Mouse (Mus musculus): ENCODE results near the gene Tshz2.

The Tshz2 gene

DNA sequence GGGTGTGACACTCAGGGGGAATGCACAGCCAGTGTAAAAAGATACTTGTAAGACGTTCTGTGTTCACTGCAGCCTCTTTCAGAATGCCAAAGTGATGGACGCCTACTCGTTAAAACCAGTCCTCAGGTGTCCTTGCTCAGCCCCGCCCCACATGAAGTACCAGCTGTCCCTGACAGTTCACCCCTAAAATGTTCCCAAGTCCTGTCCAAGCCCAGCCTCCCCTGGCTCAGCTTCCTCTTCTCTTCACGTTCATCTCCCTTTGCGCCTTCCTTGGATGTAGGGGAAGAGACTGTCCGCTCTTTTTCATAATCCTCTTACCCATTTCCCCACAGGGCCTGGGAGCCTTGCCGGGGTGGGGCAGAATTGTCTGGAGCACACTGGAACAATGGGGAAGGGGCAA lies 374.0 kb downstream of the Tshz2 start:
- DNase-seq (ENCODE audit: low read depth, low spot score) = no peak

GRCm38 (mm10) chr2:170007426-170007958 lies 374.7 kb downstream of the Tshz2 start:
- no peak for DNase-seq (ENCODE audit: low read depth, low spot score)

- DNase-seq (ENCODE audit: low read depth, low spot score) = no peak
Observed at GRCm38 (mm10) chr2:170009729-170010128, 376.9 kb downstream of the Tshz2 start.

DNA sequence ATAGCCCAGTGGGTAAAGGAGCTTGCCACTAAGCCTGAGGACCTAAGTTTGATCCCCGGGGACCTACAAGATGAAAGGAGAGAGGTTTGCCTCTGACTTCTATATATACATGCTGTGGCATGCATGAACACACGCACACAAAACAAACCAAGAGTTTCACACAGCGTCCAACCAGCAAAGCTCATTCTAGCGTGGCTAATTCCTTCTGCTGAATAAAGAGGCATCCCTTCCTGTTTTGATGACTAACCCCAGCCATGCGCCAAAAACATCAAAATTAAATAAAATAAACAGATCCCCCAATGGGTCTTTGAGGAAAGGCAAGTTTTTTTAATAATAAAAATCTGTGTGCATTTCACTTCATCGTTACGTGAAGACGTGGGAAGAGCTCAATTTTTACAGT lies 379.0 kb downstream of the Tshz2 start:
- no peak for DNase-seq (ENCODE audit: low read depth, low spot score)

GRCm38 (mm10) chr2:170017302-170017701 lies 384.5 kb downstream of the Tshz2 start:
- DNase-seq (ENCODE audit: low read depth, low spot score) = no peak

GRCm38 (mm10) chr2:170017926-170018325 lies 385.1 kb downstream of the Tshz2 start:
- no peak for DNase-seq (ENCODE audit: low read depth, low spot score)

DNA sequence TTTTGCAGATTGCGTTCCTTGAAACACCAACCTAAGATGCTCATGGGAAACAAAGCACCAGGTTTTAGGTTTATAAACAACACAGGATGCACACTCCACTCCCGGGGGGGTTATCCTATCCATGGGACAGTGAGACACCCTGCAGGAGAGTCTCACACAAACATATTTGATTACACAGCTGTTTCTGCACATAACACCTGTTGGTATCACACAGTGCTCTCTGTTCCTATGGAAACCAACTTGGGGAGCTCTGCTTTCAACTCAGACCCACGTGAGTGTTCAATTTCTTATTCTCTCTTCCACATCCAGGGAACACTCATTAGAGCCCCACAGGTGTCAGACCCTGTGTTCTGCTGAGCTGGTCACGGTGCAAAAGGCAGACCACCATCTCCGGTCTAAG lies 390.1 kb downstream of the Tshz2 start:
- no peak for DNase-seq (ENCODE audit: low read depth, low spot score)

GRCm38 (mm10) chr2:170023741-170024140 lies 390.9 kb downstream of the Tshz2 start:
- DNase-seq (ENCODE audit: low read depth, low spot score) = no peak

DNA sequence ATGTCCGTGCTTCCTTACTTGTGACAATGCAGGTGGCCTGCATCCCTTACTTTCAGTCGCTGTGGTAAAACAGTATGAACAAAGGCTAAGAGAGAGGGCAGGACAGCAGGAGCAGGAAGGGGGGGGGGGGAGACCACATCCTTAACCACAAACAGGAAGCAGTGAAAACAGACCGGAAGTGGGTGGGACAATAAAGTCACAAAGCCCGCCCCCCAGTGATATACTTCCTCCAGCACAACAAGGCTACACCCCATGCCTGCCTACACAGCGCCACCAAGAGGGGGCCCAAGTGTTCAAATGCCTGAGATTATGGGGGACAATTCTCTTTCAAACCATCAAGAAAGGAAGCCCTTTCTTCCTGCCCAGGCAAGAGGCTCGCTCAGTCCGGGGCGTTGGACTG lies 392.1 kb downstream of the Tshz2 start:
- DNase-seq (ENCODE audit: low read depth, low spot score) = peak; percentile 74

- DNase-seq (ENCODE audit: low read depth, low spot score) = no peak
Observed at GRCm38 (mm10) chr2:170025896-170026295, 393.1 kb downstream of the Tshz2 start.

DNA sequence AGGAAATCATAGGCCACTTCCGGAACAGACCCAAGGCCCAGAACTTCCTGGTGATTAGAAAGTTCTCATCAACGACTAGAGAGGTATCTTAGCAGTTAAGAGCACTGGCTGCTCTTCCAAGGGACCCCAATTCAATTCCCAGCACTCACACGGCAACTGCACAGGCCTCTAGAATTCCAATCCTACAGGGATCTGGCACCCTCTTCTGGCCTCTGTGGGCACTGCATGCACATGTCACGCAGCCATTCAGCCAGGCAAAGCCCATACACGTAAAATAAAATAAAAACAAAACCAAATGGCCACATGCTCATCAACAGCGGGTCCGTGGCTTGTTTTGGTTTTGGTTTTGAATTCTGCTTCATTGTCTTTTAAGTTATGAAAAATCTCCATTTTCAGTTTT lies 395.0 kb downstream of the Tshz2 start:
- peak; percentile 34 for DNase-seq (ENCODE audit: low read depth, low spot score)

DNA sequence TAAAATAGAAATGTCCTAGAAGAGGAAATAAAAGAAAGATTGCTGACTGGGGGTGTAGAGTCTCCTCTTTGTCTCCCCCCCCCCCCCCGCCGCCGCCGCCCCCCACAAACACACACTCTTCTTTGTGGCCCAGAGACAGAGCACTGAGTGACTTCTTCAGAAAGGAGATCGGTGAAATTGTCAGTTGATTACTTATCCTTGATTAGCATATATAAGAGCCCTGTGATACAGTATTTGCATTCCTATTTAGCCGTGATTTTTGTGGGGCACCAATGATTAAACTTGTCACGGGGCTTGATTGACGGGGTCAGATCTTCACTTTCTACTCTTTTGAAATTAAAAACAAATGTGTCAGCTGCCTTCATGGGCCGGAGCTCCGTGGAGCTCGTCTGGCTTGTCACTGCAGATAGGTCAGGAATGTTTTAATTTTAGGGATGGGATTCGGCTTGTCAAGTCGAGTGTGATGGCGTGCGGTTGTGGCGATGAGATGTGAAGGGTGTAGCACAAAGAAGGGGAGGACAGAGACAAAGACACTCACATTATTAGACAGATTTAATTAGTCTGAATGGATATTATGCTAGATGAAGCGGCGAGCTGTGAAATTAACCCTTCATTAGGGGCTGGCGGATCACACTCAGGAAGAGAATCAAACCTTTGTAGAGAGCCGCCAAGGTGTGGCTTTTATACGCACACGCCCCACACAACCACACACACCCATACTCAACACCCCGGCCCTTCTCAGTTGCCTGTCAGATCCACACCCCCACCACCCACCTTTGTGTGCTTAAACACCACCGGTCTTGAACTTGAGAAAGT lies 395.9 kb downstream of the Tshz2 start:
- no peak for DNase-seq (ENCODE audit: low read depth, low spot score)

DNA sequence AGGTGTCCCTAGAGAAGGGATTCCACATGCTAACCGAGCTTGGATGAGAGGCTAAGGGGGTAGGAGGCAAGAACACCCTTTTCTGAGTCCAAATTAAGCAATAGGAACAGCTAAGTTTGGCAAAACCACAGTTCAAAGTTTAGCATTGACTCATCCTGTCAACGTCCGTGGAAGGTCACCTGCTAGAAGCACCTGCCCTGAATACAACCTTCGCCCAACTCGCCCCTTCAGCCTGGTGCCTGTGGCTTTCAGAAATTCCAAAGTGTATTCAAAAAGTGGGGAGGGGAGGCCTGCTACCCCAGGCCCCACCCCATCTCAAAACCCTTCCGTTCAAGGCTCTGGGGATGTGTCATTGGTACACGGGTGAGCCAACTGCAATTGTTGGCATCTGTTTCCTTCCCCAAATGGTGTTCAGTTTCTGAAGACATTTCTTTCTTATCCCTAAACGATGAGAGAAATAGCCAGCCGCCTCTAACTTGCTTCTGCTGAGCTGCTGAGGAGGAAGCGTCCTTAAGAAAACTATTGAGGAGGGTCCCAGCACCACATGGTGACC lies 396.6 kb downstream of the Tshz2 start:
- no peak for DNase-seq (ENCODE audit: low read depth, low spot score)

DNA sequence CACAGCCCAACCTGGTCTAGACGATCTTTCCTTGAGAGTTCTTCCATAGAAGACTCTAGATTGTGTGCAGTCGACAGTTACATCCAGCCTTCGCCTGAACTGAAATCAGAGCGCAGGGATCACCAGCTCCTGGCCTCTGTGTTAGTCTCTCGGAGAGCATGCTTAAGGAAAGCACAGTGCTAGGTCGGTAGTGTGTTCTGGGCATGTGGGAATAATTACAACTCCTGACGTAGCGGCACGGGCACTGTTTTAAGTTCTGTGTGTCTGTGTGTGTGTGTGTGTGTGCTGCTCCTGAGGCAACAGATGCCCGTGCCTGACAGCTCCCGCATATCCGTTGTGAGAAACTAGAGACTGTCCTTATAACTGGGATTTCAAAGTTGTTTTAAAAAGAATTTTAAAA lies 398.4 kb downstream of the Tshz2 start:
- no peak for DNase-seq (ENCODE audit: low read depth, low spot score)

GRCm38 (mm10) chr2:170031872-170032271 lies 399.1 kb downstream of the Tshz2 start:
- DNase-seq (ENCODE audit: low read depth, low spot score) = no peak

DNA sequence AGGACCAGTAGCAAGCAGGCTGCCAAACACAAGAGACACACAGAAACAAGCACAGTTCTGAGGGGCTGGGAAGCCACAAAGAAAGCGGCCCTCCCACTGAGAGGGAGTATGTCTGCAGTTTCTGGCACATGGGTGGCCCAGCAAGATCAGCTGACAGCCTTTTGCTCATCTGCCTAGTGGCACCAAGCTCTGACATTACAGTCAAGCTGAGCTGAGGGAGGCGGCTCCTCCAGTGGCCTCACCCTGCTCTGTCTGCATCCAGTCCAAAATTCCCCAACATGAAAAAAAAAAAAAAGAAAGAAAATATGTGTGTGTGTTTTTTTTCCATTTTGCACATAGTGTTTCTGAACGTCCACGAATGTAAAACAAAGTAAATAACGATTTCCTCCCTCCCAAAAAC lies 400.4 kb downstream of the Tshz2 start:
- DNase-seq (ENCODE audit: low read depth, low spot score) = no peak

DNA sequence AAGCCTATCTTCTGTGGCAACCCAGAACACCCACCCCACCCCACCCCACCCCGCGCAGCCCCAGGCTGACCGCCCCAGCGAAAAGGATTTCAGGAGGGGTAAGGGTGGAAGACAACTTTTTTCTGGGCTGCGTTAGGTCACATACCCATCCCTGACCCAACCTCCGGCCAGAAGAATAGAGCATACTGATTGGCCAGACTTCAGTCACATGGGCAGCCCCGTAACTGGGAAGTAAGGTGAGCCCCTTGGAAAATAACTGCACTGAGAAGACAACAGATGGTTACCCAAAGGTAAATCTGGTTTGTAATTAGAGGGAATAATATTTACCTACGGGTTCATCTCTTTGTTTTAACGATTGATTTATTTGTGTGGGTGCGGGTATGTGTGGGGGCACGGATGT lies 402.0 kb downstream of the Tshz2 start:
- no peak for DNase-seq (ENCODE audit: low read depth, low spot score)

DNA sequence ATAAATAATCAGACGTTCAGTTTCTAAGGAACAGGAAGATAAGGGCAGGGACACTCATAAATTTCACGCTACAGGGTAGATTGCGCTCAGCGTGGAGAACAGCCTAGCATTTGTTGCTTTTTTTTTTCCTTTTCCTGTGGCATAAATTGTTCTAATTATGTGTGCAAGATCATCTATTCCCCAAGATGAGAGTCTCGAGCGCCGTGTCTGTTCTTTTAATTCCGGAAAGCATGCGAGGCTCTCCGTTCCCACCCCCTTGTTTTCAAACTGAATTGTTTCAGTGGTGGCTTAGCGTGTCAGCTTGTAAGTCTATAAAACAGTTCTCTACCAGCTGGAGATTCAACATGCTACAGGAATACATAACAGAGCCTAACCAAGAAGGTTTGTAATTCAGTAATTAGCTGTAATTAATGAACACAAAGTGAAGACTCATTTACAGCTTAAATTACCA lies 404.0 kb downstream of the Tshz2 start:
- no peak for DNase-seq (ENCODE audit: low read depth, low spot score)

- no peak for DNase-seq (ENCODE audit: low read depth, low spot score)
Observed at GRCm38 (mm10) chr2:170037346-170037745, 404.5 kb downstream of the Tshz2 start.

DNA sequence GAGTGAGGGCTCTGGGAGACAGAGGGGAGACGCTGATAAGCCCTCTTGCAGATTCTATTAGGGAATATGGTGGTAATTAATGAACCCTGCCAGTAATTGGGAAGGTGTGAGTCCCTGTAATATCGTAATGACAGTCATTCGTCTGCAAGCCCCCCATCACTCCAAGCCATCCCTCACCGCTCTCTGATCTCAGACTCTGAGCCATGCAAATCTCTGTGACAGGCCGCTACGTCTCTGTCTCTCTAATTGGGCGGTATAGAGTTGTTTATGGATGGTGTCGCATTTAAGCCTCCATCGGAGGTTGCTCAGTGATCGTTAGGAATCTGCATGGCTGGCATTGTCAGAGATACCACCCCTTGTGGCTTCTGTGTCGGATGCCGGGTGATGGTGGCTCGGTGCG lies 407.0 kb downstream of the Tshz2 start:
- no peak for DNase-seq (ENCODE audit: low read depth, low spot score)

DNA sequence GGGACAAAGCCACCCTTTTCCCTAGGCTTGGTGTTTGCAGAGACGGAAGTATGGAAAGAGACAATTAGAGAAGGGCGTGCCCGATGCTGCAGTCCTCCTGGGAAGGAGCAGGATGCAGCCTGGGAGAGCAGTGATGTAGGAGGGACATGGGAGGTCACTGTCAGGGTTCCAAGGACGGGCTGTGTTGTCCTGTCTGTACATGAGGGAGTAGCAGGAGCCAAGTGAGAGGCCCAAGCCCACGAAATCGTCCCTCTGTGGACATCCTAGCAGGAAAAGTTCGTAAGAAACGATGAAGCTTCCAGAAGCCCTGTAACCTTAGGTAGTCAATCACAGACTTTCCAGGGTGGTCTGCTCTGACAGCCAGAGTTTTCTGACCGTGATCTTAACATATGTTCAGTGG lies 408.3 kb downstream of the Tshz2 start:
- no peak for DNase-seq (ENCODE audit: low read depth, low spot score)

GRCm38 (mm10) chr2:170042471-170043213 lies 409.8 kb downstream of the Tshz2 start:
- no peak for DNase-seq (ENCODE audit: low read depth, low spot score)

All from CD4-positive, CD25-positive, alpha-beta regulatory T cell, adult 2 months (primary cell).